Mouse (Mus musculus): ENCODE data around the gene Stab2. TPM values are rescaled to one million over a fixed set of nuclear protein-coding genes. Genes with fewer than 3 reads are reported as not detected.

Stab2 gene
- total RNA-seq, 2 experiments from 2014 or later = 0.18 to 0.23 TPM

DNA sequence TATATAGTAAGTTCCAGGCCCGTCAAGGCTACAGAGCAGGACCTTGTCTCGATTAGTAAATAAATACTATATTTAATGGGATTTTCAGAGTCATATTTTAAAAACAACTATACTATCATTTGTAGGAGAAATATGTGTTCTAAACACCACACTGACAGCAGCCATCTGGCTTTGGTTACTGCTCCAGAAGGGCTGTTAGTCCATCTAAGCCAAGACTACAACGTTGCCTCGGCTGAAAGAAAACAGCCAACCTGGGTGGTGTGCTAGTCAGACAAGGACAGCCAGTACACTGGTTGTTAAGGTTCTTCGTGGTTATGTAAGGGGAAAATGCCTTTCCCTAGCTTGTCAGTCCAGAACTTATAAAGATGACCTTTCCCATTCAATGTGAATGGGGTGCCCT is 165.2 kb downstream of the Stab2 start:
- no peak overlapping the region for H3K27ac ChIP-seq
- TF ChIP-seq CTCF (IDR thresholded peaks at IDR 0.05) = no peak
- intact Hi-C loops (cut with DNase I) = no loop called here
- H3K4me3 ChIP-seq = no peak overlapping the region
- DNase-seq (ENCODE audit: extremely low spot score in 1 of 2, low spot score in 2 of 2) = no peak

GRCm38 (mm10) chr10:86838827-86839226 is 169.0 kb downstream of the Stab2 start:
- intact Hi-C loops (cut with DNase I) = no loop called here
- TF ChIP-seq CTCF (IDR thresholded peaks at IDR 0.05) = no peak
- Histone ChIP-seq H3K4me3 (no peak overlapping the region), H3K27ac (no peak overlapping the region)
- no peak for DNase-seq (ENCODE audit: extremely low spot score in 1 of 2, low spot score in 2 of 2)

DNA sequence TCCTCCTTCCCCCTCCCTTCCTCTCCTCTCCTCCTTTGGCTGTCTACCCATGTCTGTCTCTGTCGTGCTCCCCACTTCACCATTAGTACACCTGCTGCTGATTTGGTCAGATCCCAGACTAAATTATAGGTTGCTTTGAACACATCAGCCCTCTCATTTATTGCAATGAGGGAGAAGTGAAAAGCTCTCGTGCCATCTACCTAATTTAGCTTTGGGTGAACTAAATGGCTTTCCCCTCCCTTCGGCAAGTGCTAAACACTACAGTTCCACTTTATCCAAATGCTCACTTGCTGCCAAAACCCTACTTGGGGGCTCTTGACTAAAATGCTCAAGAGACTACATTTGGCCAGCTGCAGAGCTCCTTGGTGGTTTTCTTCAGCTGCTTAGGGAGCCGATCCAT is 171.0 kb downstream of the Stab2 start:
- Histone ChIP-seq H3K27ac (no peak overlapping the region), H3K4me3 (no peak overlapping the region)
- TF ChIP-seq CTCF (IDR thresholded peaks at IDR 0.05) = no peak
- intact Hi-C loops (cut with DNase I) = no loop called here
- no peak for DNase-seq (ENCODE audit: extremely low spot score in 1 of 2, low spot score in 2 of 2)

GRCm38 (mm10) chr10:86829515-86829914 is 178.3 kb downstream of the Stab2 start:
- intact Hi-C loops (cut with DNase I) = no loop called here
- Histone ChIP-seq H3K4me3 (no peak overlapping the region), H3K27ac (no peak overlapping the region)
- no peak for DNase-seq (ENCODE audit: extremely low spot score in 1 of 2, low spot score in 2 of 2)
- TF ChIP-seq CTCF (IDR thresholded peaks at IDR 0.05) = peak; percentile 46

GRCm38 (mm10) chr10:86828221-86829135 is 179.3 kb downstream of the Stab2 start:
- DNase-seq (ENCODE audit: extremely low spot score in 1 of 2, low spot score in 2 of 2) = no peak
- Histone ChIP-seq H3K4me3 (no peak overlapping the region), H3K27ac (no peak overlapping the region)
- TF ChIP-seq CTCF (IDR thresholded peaks at IDR 0.05) = no peak
- intact Hi-C loops (cut with DNase I) = no loop called here

DNA sequence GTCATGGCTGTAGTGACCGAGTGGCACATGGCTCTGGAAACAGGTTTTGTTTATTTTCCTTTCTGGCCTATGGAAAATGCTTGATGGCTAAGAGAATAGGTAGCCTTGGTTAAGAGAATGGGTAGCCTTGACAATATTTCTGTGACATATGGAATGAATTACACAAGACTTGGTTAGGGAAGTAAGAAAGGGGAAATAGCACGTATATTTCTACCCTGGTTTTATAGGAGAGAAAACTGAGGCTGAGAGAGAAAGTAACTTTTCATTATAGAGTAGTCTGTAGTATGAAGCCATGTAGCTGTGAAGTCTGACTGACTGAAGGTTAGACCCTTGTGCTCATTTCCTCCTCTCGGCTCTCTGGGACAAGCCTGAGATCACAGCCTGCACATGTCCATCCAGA is 180.9 kb downstream of the Stab2 start:
- DNase-seq (ENCODE audit: extremely low spot score in 1 of 2, low spot score in 2 of 2) = no peak
- no peak for TF ChIP-seq CTCF (IDR thresholded peaks at IDR 0.05)
- intact Hi-C loops (cut with DNase I) = no loop called here

DNA sequence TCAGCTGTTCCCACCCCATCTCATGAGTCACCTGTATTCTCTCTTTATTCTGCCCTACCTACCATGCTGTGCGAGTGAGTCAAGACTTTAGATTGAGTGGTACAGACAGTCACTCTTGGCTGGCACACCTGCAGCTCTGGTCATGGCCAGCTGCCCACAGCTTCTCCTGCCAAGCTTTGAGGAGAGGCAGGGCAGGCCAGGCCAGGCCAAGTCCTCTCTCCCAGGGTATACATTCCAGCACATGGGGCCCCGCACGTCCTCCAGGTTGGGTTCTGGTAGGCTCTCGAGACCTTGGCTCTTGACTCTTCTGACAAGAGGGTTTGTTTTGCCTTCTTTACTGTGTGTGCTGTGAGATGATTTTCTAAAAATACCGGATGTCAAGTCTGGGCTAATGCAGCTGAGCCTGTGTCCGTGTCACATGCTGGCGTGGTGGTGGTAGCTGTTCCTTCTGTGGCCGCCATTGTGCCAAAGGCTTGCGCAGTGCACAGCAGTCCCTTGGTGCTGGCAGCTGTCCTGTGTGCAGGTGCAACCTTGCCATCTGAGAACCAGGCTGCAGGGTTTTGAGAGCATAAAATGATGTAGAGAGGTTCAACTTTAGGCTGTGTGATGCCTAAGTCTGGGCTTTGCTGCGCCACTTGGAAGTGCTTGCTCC is 181.8 kb downstream of the Stab2 start:
- intact Hi-C loops (cut with DNase I) = no loop called here
- DNase-seq (ENCODE audit: extremely low spot score in 1 of 2, low spot score in 2 of 2) = no peak
- no peak overlapping the region for H3K4me3 ChIP-seq
- no peak overlapping the region for H3K27ac ChIP-seq
- no peak for TF ChIP-seq CTCF (IDR thresholded peaks at IDR 0.05)

More for the DNA sequence above, 180.9 kb downstream of the Stab2 start:
- Histone ChIP-seq H3K27ac (no peak overlapping the region), H3K4me3 (no peak overlapping the region)

GRCm38 (mm10) chr10:86824871-86825270 is 183.0 kb downstream of the Stab2 start:
- no peak for TF ChIP-seq CTCF (IDR thresholded peaks at IDR 0.05)
- Histone ChIP-seq H3K4me3 (no peak overlapping the region), H3K27ac (no peak overlapping the region)
- no peak for DNase-seq (ENCODE audit: extremely low spot score in 1 of 2, low spot score in 2 of 2)
- intact Hi-C loops (cut with DNase I) = loop anchor here (5.0 kb wide), 1 partner anchor 118 kb away; the partner anchor contains the start of genes Hsp90b1 and Ttc41

DNA sequence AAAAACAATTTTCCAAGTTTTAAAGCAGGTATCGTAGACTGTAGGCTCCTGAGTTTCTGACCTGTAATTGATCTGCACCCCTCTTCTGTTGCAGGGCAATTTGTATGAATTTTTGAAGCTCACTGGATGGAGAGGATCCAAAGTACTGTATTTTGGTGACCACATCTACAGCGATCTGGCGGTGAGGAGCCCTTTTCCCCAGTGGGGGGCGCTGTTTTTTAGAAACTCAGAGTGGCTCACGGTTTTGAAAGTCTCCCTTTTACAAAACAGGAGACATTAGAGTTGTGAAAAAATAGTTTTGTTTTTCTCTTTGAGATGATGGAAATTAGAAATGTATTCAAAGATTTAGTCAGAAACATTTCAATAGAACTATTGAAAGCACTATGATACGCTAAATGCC is 183.7 kb downstream of the Stab2 start:
- H3K27ac ChIP-seq = no peak overlapping the region
- intact Hi-C loops (cut with DNase I) = loop anchor here (5.0 kb wide), 1 partner anchor 117 kb away; the partner anchor contains the start of genes Hsp90b1 and Ttc41
- H3K4me3 ChIP-seq = no peak overlapping the region
- TF ChIP-seq CTCF (IDR thresholded peaks at IDR 0.05) = peak; percentile 37
- no peak for DNase-seq (ENCODE audit: extremely low spot score in 1 of 2, low spot score in 2 of 2)

GRCm38 (mm10) chr10:86821014-86821413 is 186.8 kb downstream of the Stab2 start:
- DNase-seq (ENCODE audit: extremely low spot score in 1 of 2, low spot score in 2 of 2) = no peak
- no peak overlapping the region for H3K4me3 ChIP-seq
- H3K27ac ChIP-seq = no peak overlapping the region
- TF ChIP-seq CTCF (IDR thresholded peaks at IDR 0.05) = no peak
- intact Hi-C loops (cut with DNase I) = loop anchor here (5.0 kb wide), 1 partner anchor 114 kb away; the partner anchor contains the start of genes Hsp90b1 and Ttc41

DNA sequence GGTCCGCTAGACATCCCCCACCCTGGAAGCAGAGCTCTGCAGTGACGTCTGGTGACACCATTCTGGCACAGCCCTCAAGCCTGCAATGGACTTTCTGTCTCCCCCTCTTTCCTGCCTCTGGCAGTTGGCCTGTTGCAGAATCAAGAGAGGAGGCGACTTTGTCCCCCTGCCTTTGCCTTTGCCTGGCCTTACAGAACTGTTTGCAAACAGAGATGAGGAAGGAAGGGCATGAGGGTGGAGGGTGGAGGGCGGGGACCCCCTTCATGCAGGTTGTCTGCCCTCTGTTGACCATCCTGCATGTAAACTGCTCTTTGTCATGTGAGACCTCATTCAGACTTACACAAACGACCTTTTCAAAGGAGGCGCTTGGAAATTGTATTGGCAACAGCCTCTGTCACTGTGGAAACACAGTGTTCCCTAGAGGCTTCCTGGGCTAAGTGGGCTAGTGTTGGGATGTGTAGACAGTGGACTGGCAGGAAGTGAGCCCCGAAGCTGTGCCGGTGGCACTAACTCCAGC is 188.1 kb downstream of the Stab2 start:
- Histone ChIP-seq H3K27ac (peak overlapping the region; percentile 61), H3K4me3 (no peak overlapping the region)
- intact Hi-C loops (cut with DNase I) = loop anchor here (2.0 to 5.0 kb wide), 2 partner anchors 41 to 112 kb away; partner anchors contain the start of genes Hsp90b1, Nt5dc3 and Ttc41
- TF ChIP-seq CTCF (IDR thresholded peaks at IDR 0.05) = no peak; the same call in 1 of the 2 replicates
- no peak for DNase-seq (ENCODE audit: extremely low spot score in 1 of 2, low spot score in 2 of 2)

GRCm38 (mm10) chr10:86815133-86815532 is 192.7 kb downstream of the Stab2 start:
- TF ChIP-seq CTCF (IDR thresholded peaks at IDR 0.05) = no peak
- no peak for DNase-seq (ENCODE audit: extremely low spot score in 1 of 2, low spot score in 2 of 2)
- Histone ChIP-seq H3K27ac (no peak overlapping the region), H3K4me3 (no peak overlapping the region)
- intact Hi-C loops (cut with DNase I) = no loop called here

Measured in left cerebral cortex, adult 2 months (tissue).